Mouse (Mus musculus) bone marrow, adult 2 months (tissue): Measurements from ENCODE around the gene Tmem38b. TPM values are rescaled to one million over a fixed set of nuclear protein-coding genes. Genes with fewer than 3 reads are reported as not detected.
A peak's percentile ranks its signal among the peaks of the same experiment; 100 is the strongest.

Experiments
- H3K27ac ChIP-seq: fragments of 200-500 bp; 2 replicates; pipeline ENCODE4 v1.5.1; 2012; ENCODE audit warnings: low read depth, mild to moderate bottlenecking, control low read depth, inconsistent platforms, low read length; ENCODE audit not compliant: control insufficient read depth, poor library complexity, insufficient read depth
- H3K4me1 ChIP-seq: fragments of 200-500 bp; 2 replicates; pipeline ENCODE4 v1.6.1; 2011; ENCODE audit warnings: low read length; ENCODE audit not compliant: control insufficient read depth, insufficient read depth
- H3K4me3 ChIP-seq: fragments of 200-500 bp; replicated peaks from 2 replicates; pipeline ENCODE3; 2011; ENCODE audit warnings: mild to moderate bottlenecking, low read depth, low read length, control low read depth; ENCODE audit not compliant: control insufficient read depth
- CTCF ChIP-seq: fragments of 200-500 bp; IDR thresholded peaks from 2 replicates; pipeline ENCODE4 v1.5.1; 2011; ENCODE audit warnings: low read length, control low read depth; ENCODE audit not compliant: control insufficient read depth, insufficient read depth
- POLR2A ChIP-seq: fragments of 200-500 bp; IDR thresholded peaks from 2 replicates; pipeline ENCODE4 v1.6.1; 2011; ENCODE audit warnings: low read depth, mild to moderate bottlenecking, control low read depth, low read length, borderline replicate concordance; ENCODE audit not compliant: control insufficient read depth
- WGBS: fragments of 180-500 bp; shearing (Covaris S2); methylation state at CpG from one replicate; pipeline ENCODE4 v1.1.7; 2018; 5-methylcytosine and 5-hydroxymethylcytosine counted together
- polyA plus RNA-seq: library from polyadenylated mRNA; stranded (reverse); fragments of >200 nt; gene quantifications from 2 replicates; pipeline ENCODE4 v1.2.4, GENCODE M21; 2011; ENCODE audit warnings: low replicate concordance; ENCODE audit not compliant: missing spikeins, insufficient read depth, insufficient read length

Gene Tmem38b
- polyA plus RNA-seq, result 3.8 and 5.0 TPM in 2 replicates

- TF ChIP-seq POLR2A (peak; percentile 9; the same call in 1 of the 2 replicates), CTCF (no peak)
- peak within 1 kb of the TSS; percentile 75 for H3K4me3 ChIP-seq
- peak within 1 kb of the TSS; percentile 71 for H3K27ac ChIP-seq
- under 1% methylated on average over 55 of the region's 55 CpGs for WGBS
- H3K4me1 ChIP-seq, result peaks cover 2% of the 10 kb centered on the region; the same call in 1 of the 2 replicates
These were observed at the start of gene Tmem38b for GRCm38 (mm10) chr4:53825821-53826605. Gene Tmem38b, plus strand, starts transcription at chr4:53826045.

- 77% methylated on average over 4 of the region's 4 CpGs for WGBS
- peaks cover 3% of the 10 kb centered on the region; the same call in 1 of the 2 replicates for H3K4me1 ChIP-seq
- no peak overlapping the region for H3K27ac ChIP-seq
- no peak overlapping the region for H3K4me3 ChIP-seq
- TF ChIP-seq POLR2A (no peak), CTCF (no peak)
These were observed 44.4 kb upstream of the Tmem38b start for GRCm38 (mm10) chr4:53781396-53781795.

GRCm38 (mm10) chr4:53782216-53783070 is 43.4 kb upstream of the Tmem38b start:
- Histone ChIP-seq H3K4me3 (no peak overlapping the region), H3K27ac (no peak overlapping the region), H3K4me1 (peaks cover 3% of the 10 kb centered on the region; the same call in 1 of the 2 replicates)
- WGBS, result 34% methylated on average over 14 of the region's 14 CpGs
- TF ChIP-seq POLR2A (no peak), CTCF (no peak)

- 54% methylated on average over 15 of the region's 15 CpGs for WGBS
- H3K27ac ChIP-seq, result no peak overlapping the region
- H3K4me1 ChIP-seq, result no peaks in the 10 kb centered on the region; the same call in 1 of the 2 replicates
- no peak overlapping the region for H3K4me3 ChIP-seq
- TF ChIP-seq POLR2A (no peak), CTCF (no peak)
These were observed 40.0 kb upstream of the Tmem38b start for GRCm38 (mm10) chr4:53785746-53786398.

- WGBS, result 51% methylated on average over 5 of the region's 5 CpGs
These were observed 39.0 kb upstream of the Tmem38b start for GRCm38 (mm10) chr4:53786851-53787250.

GRCm38 (mm10) chr4:53789346-53789745 is 36.5 kb upstream of the Tmem38b start:
- 68% methylated on average over 4 of the region's 4 CpGs for WGBS
- no peak overlapping the region for H3K27ac ChIP-seq
- no peak overlapping the region for H3K4me3 ChIP-seq
- no peak for TF ChIP-seq CTCF
- TF ChIP-seq POLR2A, result no peak
- H3K4me1 ChIP-seq, result no peaks in the 10 kb centered on the region; the same call in 1 of the 2 replicates

More at GRCm38 (mm10) chr4:53786851-53787250, 39.0 kb upstream of the Tmem38b start:
- no peak overlapping the region for H3K27ac ChIP-seq
- TF ChIP-seq CTCF, result no peak
- no peak for TF ChIP-seq POLR2A
- no peak overlapping the region for H3K4me3 ChIP-seq
- H3K4me1 ChIP-seq, result no peaks in the 10 kb centered on the region; the same call in 1 of the 2 replicates

GRCm38 (mm10) chr4:53794257-53794966 is 31.4 kb upstream of the Tmem38b start:
- H3K4me1 ChIP-seq, result peaks cover 5% of the 10 kb centered on the region; the same call in 1 of the 2 replicates
- no peak overlapping the region for H3K27ac ChIP-seq
- 25% methylated on average over 5 of the region's 5 CpGs for WGBS

More at GRCm38 (mm10) chr4:53794257-53794966, 31.4 kb upstream of the Tmem38b start:
- TF ChIP-seq CTCF, result no peak
- TF ChIP-seq POLR2A, result no peak
- no peak overlapping the region for H3K4me3 ChIP-seq
